Mouse (Mus musculus): Measurements from ENCODE around the gene Foxb1.

DNA sequence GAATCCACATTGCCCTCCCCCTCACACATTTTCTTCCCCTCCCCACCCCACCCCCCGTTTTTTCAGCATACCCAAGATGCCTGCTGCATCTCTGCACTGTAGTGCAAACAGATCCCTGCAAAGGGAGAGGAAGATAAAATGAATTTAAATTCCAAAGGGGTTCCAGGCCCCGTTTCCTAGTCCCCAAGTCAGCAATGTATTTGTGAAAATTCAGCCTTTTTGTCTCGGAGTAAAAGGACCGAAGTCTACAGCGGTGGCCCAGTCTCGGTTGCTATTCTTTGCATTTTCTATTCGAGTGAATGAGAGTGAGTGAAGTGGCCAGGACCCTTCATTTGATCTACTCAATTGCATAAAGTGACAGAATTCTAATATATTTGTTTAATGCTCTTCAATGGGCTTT lies 6.4 kb downstream of the Foxb1 start:
- TF ChIP-seq POLR2A (IDR thresholded peaks at IDR 0.05; ENCODE audit: insufficient read length, low read depth): no peak
- no peak for TF ChIP-seq MYOG (IDR thresholded peaks at IDR 0.05; ENCODE audit: control insufficient read depth in 1 of 3, insufficient read depth in 1 of 3, insufficient read length in 2 of 3, low read depth in 2 of 3)
- TF ChIP-seq E2F4 (IDR thresholded peaks at IDR 0.05; ENCODE audit: insufficient read depth): no peak
- TF ChIP-seq TCF12 (IDR thresholded peaks at IDR 0.05; ENCODE audit: insufficient read depth, poor library complexity, severe bottlenecking): no peak
- TF ChIP-seq POLR2AphosphoS2 (IDR thresholded peaks at IDR 0.05; ENCODE audit: insufficient read length, low read depth): no peak
- no peak for TF ChIP-seq MAX (IDR thresholded peaks at IDR 0.05; ENCODE audit: low read depth)
- TF ChIP-seq USF1 (IDR thresholded peaks at IDR 0.05; ENCODE audit: low read depth): no peak
- no peak for TF ChIP-seq MYOD1 (IDR thresholded peaks at IDR 0.05; ENCODE audit: control insufficient read depth in 1 of 3, insufficient read length in 2 of 3, low read depth in 2 of 3)
- no peak for TF ChIP-seq TCF3 (IDR thresholded peaks at IDR 0.05; ENCODE audit: insufficient read length, low read depth)
- no peak for TF ChIP-seq CEBPB (IDR thresholded peaks at IDR 0.05; ENCODE audit: insufficient read depth, poor library complexity, severe bottlenecking)
- TF ChIP-seq REST (IDR thresholded peaks at IDR 0.05; ENCODE audit: insufficient read depth, insufficient read length): no peak
- TF ChIP-seq SRF (IDR thresholded peaks at IDR 0.05; ENCODE audit: control insufficient read depth, insufficient read length, low read depth): no peak

All from myocyte (in vitro differentiated cells).